In the genomic region with DNA sequence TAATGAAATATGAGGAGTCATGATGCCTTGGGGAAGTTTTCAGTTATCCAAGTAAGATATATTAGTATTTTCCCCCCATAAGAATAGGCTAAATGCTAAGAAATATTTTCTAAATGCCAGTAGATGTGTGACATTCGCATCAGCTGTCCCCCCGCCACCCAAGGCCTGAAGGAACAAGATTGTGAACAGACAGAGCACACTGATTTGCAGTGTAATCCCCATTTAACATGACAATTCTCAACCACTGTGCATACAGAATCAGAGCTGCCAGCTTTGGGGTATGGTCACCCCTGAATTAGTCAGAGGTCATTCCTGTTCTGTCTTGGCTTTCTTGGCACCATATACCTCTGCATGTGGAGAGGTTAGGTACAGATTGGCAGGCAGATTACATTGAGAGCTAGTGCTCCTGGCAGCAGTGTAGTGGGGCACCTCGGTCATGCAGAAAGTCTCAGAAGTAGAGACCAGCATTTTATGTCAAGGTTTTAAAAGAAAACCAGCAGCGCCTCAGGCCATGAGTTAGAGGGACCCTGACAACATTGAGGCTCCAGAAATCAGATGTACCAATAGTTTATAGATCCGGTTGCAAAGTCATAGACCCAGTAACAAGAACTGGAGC, we compare ENCODE assay signal across 24 mouse cellular contexts. TPM values are rescaled to one million over a fixed set of nuclear protein-coding genes. Genes with fewer than 3 reads are reported as not detected.
DNase-seq lines count a peak whose midpoint lies in the region; ATAC-seq lines count a peak whose summit lies in the region.
"Had no signal": no experiment of that assay in that cellular context is flagged by ENCODE, and none has a peak within 500 bp of the region (broad histone marks: within the 10 kb centered on the region; RNA-seq: fewer than 3 reads in every experiment).

No protein-coding gene starts in this region.

- H3K9ac ChIP-seq in embryonic facial prominence, embryonic 14.5 days (ENCODE audit: low read depth, low read length), result no peak overlapping the region
- no peak overlapping the region for H3K9ac ChIP-seq in intestine, embryonic 14.5 days (ENCODE audit: low read length)
- no peak overlapping the region for H3K9ac ChIP-seq in intestine, embryonic 15.5 days
- no peak overlapping the region for H3K9ac ChIP-seq in midbrain, embryonic 16.5 days (ENCODE audit: low read depth, low read length)
- no peak overlapping the region for H3K9ac ChIP-seq in midbrain, embryonic 13.5 days (replicated peaks)
- H3K9ac ChIP-seq: embryonic facial prominence, embryonic 12.5 days; hindbrain, embryonic 14.5 days had no signal

- no peaks in the 10 kb centered on the region for H3K9me3 ChIP-seq in embryonic facial prominence, embryonic 14.5 days (ENCODE audit: control insufficient read depth, low read length)
- H3K9me3 ChIP-seq in embryonic facial prominence, embryonic 10.5 days, result no peaks in the 10 kb centered on the region
- no peaks in the 10 kb centered on the region for H3K9me3 ChIP-seq in intestine, embryonic 14.5 days (ENCODE audit: control insufficient read depth, low read length)
- no peaks in the 10 kb centered on the region for H3K9me3 ChIP-seq in intestine, embryonic 15.5 days
- no peaks in the 10 kb centered on the region for H3K9me3 ChIP-seq in midbrain, embryonic 16.5 days (replicated peaks; ENCODE audit: control insufficient read depth, low read length, poor library complexity, severe bottlenecking)
- no peaks in the 10 kb centered on the region for H3K9me3 ChIP-seq in midbrain, embryonic 13.5 days
- H3K9me3 ChIP-seq: embryonic facial prominence, embryonic 12.5 days; heart, embryonic 10.5 days had no signal

- H3K27ac ChIP-seq in embryonic facial prominence, embryonic 14.5 days (replicated peaks; ENCODE audit: low read depth, low read length), result no peak overlapping the region
- H3K27ac ChIP-seq in embryonic facial prominence, embryonic 10.5 days (replicated peaks), result no peak overlapping the region
- no peak overlapping the region for H3K27ac ChIP-seq in intestine, embryonic 14.5 days (ENCODE audit: low read depth)
- H3K27ac ChIP-seq in intestine, embryonic 15.5 days, result no peak overlapping the region
- H3K27ac ChIP-seq in midbrain, embryonic 16.5 days (ENCODE audit: low read length), result no peak overlapping the region
- H3K27ac ChIP-seq in midbrain, embryonic 13.5 days, result no peak overlapping the region
- H3K27ac ChIP-seq: embryonic facial prominence, embryonic 12.5 days; heart, embryonic 10.5 days; hindbrain, embryonic 14.5 days had no signal

- no peaks in the 10 kb centered on the region for H3K4me1 ChIP-seq in embryonic facial prominence, embryonic 14.5 days (ENCODE audit: control insufficient read depth, insufficient read depth, low read length)
- no peaks in the 10 kb centered on the region for H3K4me1 ChIP-seq in embryonic facial prominence, embryonic 10.5 days
- H3K4me1 ChIP-seq in intestine, embryonic 14.5 days (replicated peaks; ENCODE audit: control insufficient read depth, insufficient read depth, low read length), result no peaks in the 10 kb centered on the region
- no peaks in the 10 kb centered on the region for H3K4me1 ChIP-seq in intestine, embryonic 15.5 days (replicated peaks)
- no peaks in the 10 kb centered on the region for H3K4me1 ChIP-seq in midbrain, embryonic 16.5 days (ENCODE audit: control insufficient read depth, insufficient read depth, low read length)
- H3K4me1 ChIP-seq in midbrain, embryonic 13.5 days (replicated peaks), result no peaks in the 10 kb centered on the region
- H3K4me1 ChIP-seq: embryonic facial prominence, embryonic 12.5 days; heart, embryonic 10.5 days had no signal

- intact Hi-C loops in heart, postnatal 36 days (cut with DNase I), result no loop called here

- no peak for DNase-seq in embryonic facial prominence, embryonic 14.5 days (ENCODE audit: low spot score)
- DNase-seq in embryonic facial prominence, embryonic 10.5 days (ENCODE audit: low spot score), result no peak
- DNase-seq in intestine, embryonic 14.5 days (ENCODE audit: low spot score), result no peak
- DNase-seq in heart, postnatal 36 days, result no peak
- DNase-seq: adrenal gland, postnatal 10 days; cerebellum, adult 11 months; cerebellum, adult 8-10 months; cerebellum, postnatal 14 days; embryo, embryonic 11 days; gastrocnemius, postnatal 10 days; heart, adult 18-20 months; heart, postnatal 10 days had no signal

- ATAC-seq in embryonic facial prominence, embryonic 14.5 days (ENCODE audit: low read depth), result 0 out of 2 replicates have a peak, but pooled peaks have one; percentile 26
- ATAC-seq in intestine, embryonic 14.5 days (replicated peaks; ENCODE audit: low FRiP score, low TSS enrichment, low read depth), result 0 out of 2 replicates have a peak, but pooled peaks have one; percentile 10
- no peak for ATAC-seq in intestine, embryonic 15.5 days
- peak; percentile 47; the same call in 1 of the 2 replicates for ATAC-seq in midbrain, embryonic 16.5 days
- ATAC-seq in midbrain, embryonic 13.5 days, result no peak
- ATAC-seq: forebrain, embryonic 14.5 days had no signal

- H3K36me3 ChIP-seq in embryonic facial prominence, embryonic 14.5 days (ENCODE audit: control insufficient read depth, insufficient read depth, low read length), result peaks cover 41% of the 10 kb centered on the region
- peaks cover 42% of the 10 kb centered on the region for H3K36me3 ChIP-seq in embryonic facial prominence, embryonic 10.5 days (replicated peaks)
- H3K36me3 ChIP-seq in intestine, embryonic 14.5 days (ENCODE audit: control insufficient read depth, insufficient read depth, low read length), result peaks cover 38% of the 10 kb centered on the region
- H3K36me3 ChIP-seq in intestine, embryonic 15.5 days, result peaks cover 19% of the 10 kb centered on the region
- H3K36me3 ChIP-seq in midbrain, embryonic 16.5 days (ENCODE audit: control insufficient read depth, insufficient read depth, low read length), result peaks cover 13% of the 10 kb centered on the region
- H3K36me3 ChIP-seq in midbrain, embryonic 13.5 days, result peaks cover 33% of the 10 kb centered on the region

- no peak overlapping the region for H3K4me2 ChIP-seq in embryonic facial prominence, embryonic 14.5 days (ENCODE audit: low read depth, low read length)
- no peak overlapping the region for H3K4me2 ChIP-seq in intestine, embryonic 14.5 days (ENCODE audit: low read length)
- H3K4me2 ChIP-seq in intestine, embryonic 15.5 days (replicated peaks), result no peak overlapping the region
- H3K4me2 ChIP-seq in midbrain, embryonic 16.5 days (ENCODE audit: low read length), result no peak overlapping the region
- H3K4me2 ChIP-seq in midbrain, embryonic 13.5 days (replicated peaks), result no peak overlapping the region
- H3K4me2 ChIP-seq: embryonic facial prominence, embryonic 12.5 days; hindbrain, embryonic 14.5 days had no signal

- 79% methylated on average over 5 of the region's 5 CpGs for WGBS in embryonic facial prominence, embryonic 14.5 days
- 83% methylated on average over 5 of the region's 5 CpGs for WGBS in embryonic facial prominence, embryonic 10.5 days
- 80% methylated on average over 5 of the region's 5 CpGs for WGBS in intestine, embryonic 14.5 days
- WGBS in intestine, embryonic 15.5 days, result 79% methylated on average over 5 of the region's 5 CpGs
- WGBS in midbrain, embryonic 16.5 days, result 82% methylated on average over 5 of the region's 5 CpGs
- 82% methylated on average over 5 of the region's 5 CpGs for WGBS in midbrain, embryonic 13.5 days

- H3K27me3 ChIP-seq in embryonic facial prominence, embryonic 14.5 days (replicated peaks; ENCODE audit: control insufficient read depth, insufficient read depth, low read length), result no peaks in the 10 kb centered on the region
- no peaks in the 10 kb centered on the region for H3K27me3 ChIP-seq in embryonic facial prominence, embryonic 10.5 days (replicated peaks; ENCODE audit: low read depth, poor library complexity, severe bottlenecking)
- H3K27me3 ChIP-seq in intestine, embryonic 14.5 days (replicated peaks; ENCODE audit: control insufficient read depth, insufficient read depth, low read length), result no peaks in the 10 kb centered on the region
- H3K27me3 ChIP-seq in intestine, embryonic 15.5 days (replicated peaks), result no peaks in the 10 kb centered on the region
- no peaks in the 10 kb centered on the region for H3K27me3 ChIP-seq in midbrain, embryonic 16.5 days (ENCODE audit: control insufficient read depth, insufficient read depth, low read depth, low read length)
- no peaks in the 10 kb centered on the region for H3K27me3 ChIP-seq in midbrain, embryonic 13.5 days
- H3K27me3 ChIP-seq: embryonic facial prominence, embryonic 12.5 days had no signal

- H3K4me3 ChIP-seq in embryonic facial prominence, embryonic 14.5 days (ENCODE audit: low read depth, low read length), result no peak overlapping the region
- no peak overlapping the region for H3K4me3 ChIP-seq in embryonic facial prominence, embryonic 10.5 days
- no peak overlapping the region for H3K4me3 ChIP-seq in intestine, embryonic 14.5 days (ENCODE audit: low read depth, low read length)
- H3K4me3 ChIP-seq in intestine, embryonic 15.5 days (replicated peaks), result no peak overlapping the region
- H3K4me3 ChIP-seq in midbrain, embryonic 16.5 days (ENCODE audit: low read depth, low read length), result no peak overlapping the region
- H3K4me3 ChIP-seq in midbrain, embryonic 13.5 days (replicated peaks), result no peak overlapping the region
- H3K4me3 ChIP-seq: embryonic facial prominence, embryonic 12.5 days; heart, embryonic 10.5 days had no signal

RNA-seq across cellular contexts. Expression of gene Ovgp1, which starts 1.6 kb away (rescaled TPM):
- 0.75 and 1.2 TPM in 2 replicates for polyA plus RNA-seq in embryonic facial prominence, embryonic 14.5 days (2014; fragmentation: Nextera tagmentation; extraction: Ambion mirVana)
- polyA plus RNA-seq in embryonic facial prominence, embryonic 10.5 days (2016; fragmentation: Nextera tagmentation; extraction: Ambion mirVana), result 2.0 and 2.7 TPM in 2 replicates
- polyA plus RNA-seq in intestine, embryonic 14.5 days (2014; fragmentation: Nextera tagmentation; extraction: Ambion mirVana), result 1.1 and 1.8 TPM in 2 replicates
- 0.67 and 0.97 TPM in 2 replicates for polyA plus RNA-seq in intestine, embryonic 15.5 days (2015; fragmentation: Nextera tagmentation; extraction: Ambion mirVana)
- polyA plus RNA-seq in midbrain, embryonic 16.5 days (2015; fragmentation: Nextera tagmentation; extraction: Ambion mirVana), result 3.8 and 5.8 TPM in 2 replicates
- 3.4 and 4.4 TPM in 2 replicates for polyA plus RNA-seq in midbrain, embryonic 13.5 days (2015; fragmentation: Nextera tagmentation; extraction: Ambion mirVana)
- total RNA-seq in heart, postnatal 36 days (2021), result under 1 TPM; 0.27 to 0.58 TPM

RNA-seq across cellular contexts. Expression of gene Atp5f1, which starts 12.0 kb away (rescaled TPM):
- polyA plus RNA-seq in embryonic facial prominence, embryonic 14.5 days (2014; fragmentation: Nextera tagmentation; extraction: Ambion mirVana), result 468 and 483 TPM in 2 replicates
- polyA plus RNA-seq in embryonic facial prominence, embryonic 10.5 days (2016; fragmentation: Nextera tagmentation; extraction: Ambion mirVana), result 459 and 473 TPM in 2 replicates
- polyA plus RNA-seq in intestine, embryonic 14.5 days (2014; fragmentation: Nextera tagmentation; extraction: Ambion mirVana), result 498 and 500 TPM in 2 replicates
- 600 and 651 TPM in 2 replicates for polyA plus RNA-seq in intestine, embryonic 15.5 days (2015; fragmentation: Nextera tagmentation; extraction: Ambion mirVana)
- polyA plus RNA-seq in midbrain, embryonic 16.5 days (2015; fragmentation: Nextera tagmentation; extraction: Ambion mirVana), result 543 and 547 TPM in 2 replicates
- polyA plus RNA-seq in midbrain, embryonic 13.5 days (2015; fragmentation: Nextera tagmentation; extraction: Ambion mirVana), result 541 and 556 TPM in 2 replicates
- total RNA-seq in heart, postnatal 36 days (2021), result 1,000 to 10,000 TPM; 1,203 to 1,219 TPM

RNA-seq across cellular contexts. Expression of gene Wdr77, which starts 12.8 kb away (rescaled TPM):
- polyA plus RNA-seq in embryonic facial prominence, embryonic 14.5 days (2014; fragmentation: Nextera tagmentation; extraction: Ambion mirVana), result 100 and 117 TPM in 2 replicates
- 180 and 193 TPM in 2 replicates for polyA plus RNA-seq in embryonic facial prominence, embryonic 10.5 days (2016; fragmentation: Nextera tagmentation; extraction: Ambion mirVana)
- polyA plus RNA-seq in intestine, embryonic 14.5 days (2014; fragmentation: Nextera tagmentation; extraction: Ambion mirVana), result 159 and 169 TPM in 2 replicates
- polyA plus RNA-seq in intestine, embryonic 15.5 days (2015; fragmentation: Nextera tagmentation; extraction: Ambion mirVana), result 133 and 137 TPM in 2 replicates
- polyA plus RNA-seq in midbrain, embryonic 16.5 days (2015; fragmentation: Nextera tagmentation; extraction: Ambion mirVana), result 89.7 and 90.9 TPM in 2 replicates
- 107 TPM in 2 replicates for polyA plus RNA-seq in midbrain, embryonic 13.5 days (2015; fragmentation: Nextera tagmentation; extraction: Ambion mirVana)
- total RNA-seq in heart, postnatal 36 days (2021), result 10 to 100 TPM; 46.9 to 48.5 TPM

RNA-seq across cellular contexts. Expression of gene I830077J02Rik, which starts 39.5 kb away (rescaled TPM):
- polyA plus RNA-seq in embryonic facial prominence, embryonic 14.5 days (2014; fragmentation: Nextera tagmentation; extraction: Ambion mirVana), result 0.47 and 0.70 TPM in 2 replicates
- polyA plus RNA-seq in embryonic facial prominence, embryonic 10.5 days (2016; fragmentation: Nextera tagmentation; extraction: Ambion mirVana), result 0.34 and 0.61 TPM in 2 replicates
- polyA plus RNA-seq in intestine, embryonic 14.5 days (2014; fragmentation: Nextera tagmentation; extraction: Ambion mirVana), result 1.1 and 1.2 TPM in 2 replicates
- polyA plus RNA-seq in intestine, embryonic 15.5 days (2015; fragmentation: Nextera tagmentation; extraction: Ambion mirVana), result 1.5 and 1.7 TPM in 2 replicates
- polyA plus RNA-seq in midbrain, embryonic 16.5 days (2015; fragmentation: Nextera tagmentation; extraction: Ambion mirVana), result 0.12 and 0.30 TPM in 2 replicates
- 0.39 and 0.41 TPM in 2 replicates for polyA plus RNA-seq in midbrain, embryonic 13.5 days (2015; fragmentation: Nextera tagmentation; extraction: Ambion mirVana)
- total RNA-seq in heart, postnatal 36 days (2021), result under 1 TPM; 0.54 to 0.94 TPM

RNA-seq across cellular contexts. Expression of gene Pifo, which starts 42.5 kb away (rescaled TPM):
- polyA plus RNA-seq in embryonic facial prominence, embryonic 14.5 days (2014; fragmentation: Nextera tagmentation; extraction: Ambion mirVana), result 5.2 and 13.1 TPM in 2 replicates
- polyA plus RNA-seq in embryonic facial prominence, embryonic 10.5 days (2016; fragmentation: Nextera tagmentation; extraction: Ambion mirVana), result 0.21 and 0.79 TPM in 2 replicates
- polyA plus RNA-seq in intestine, embryonic 14.5 days (2014; fragmentation: Nextera tagmentation; extraction: Ambion mirVana), result not detected in 2 replicates
- not detected in 2 replicates for polyA plus RNA-seq in intestine, embryonic 15.5 days (2015; fragmentation: Nextera tagmentation; extraction: Ambion mirVana)
- 6.4 and 7.3 TPM in 2 replicates for polyA plus RNA-seq in midbrain, embryonic 16.5 days (2015; fragmentation: Nextera tagmentation; extraction: Ambion mirVana)
- polyA plus RNA-seq in midbrain, embryonic 13.5 days (2015; fragmentation: Nextera tagmentation; extraction: Ambion mirVana), result 1.8 and 3.3 TPM in 2 replicates
- not detected for total RNA-seq in heart, postnatal 36 days (2021)
- total RNA-seq: adrenal gland, postnatal 10 days; adrenal gland, postnatal 4 days; common myeloid progenitor, adult 5-6 weeks; gastrocnemius, postnatal 10 days; gastrocnemius, postnatal 4 days; heart, postnatal 10 days; hematopoietic stem cell, adult 5-6 weeks had no signal
- polyA plus RNA-seq: embryonic facial prominence, embryonic 12.5 days; heart, embryonic 14.5 days had no signal

Comparison
In these comparisons a context has a peak if more than half of its experiments do, and no peak if none do; other contexts are left out.
1. ATAC-seq: peak in embryonic facial prominence, embryonic 14.5 days (single experiment), intestine, embryonic 14.5 days (single experiment) and midbrain, embryonic 16.5 days (single experiment); none in intestine, embryonic 15.5 days (single experiment) and midbrain, embryonic 13.5 days (single experiment).